Mouse (Mus musculus): Measurements from ENCODE around the gene Olfml3.

Olfml3 gene

DNA sequence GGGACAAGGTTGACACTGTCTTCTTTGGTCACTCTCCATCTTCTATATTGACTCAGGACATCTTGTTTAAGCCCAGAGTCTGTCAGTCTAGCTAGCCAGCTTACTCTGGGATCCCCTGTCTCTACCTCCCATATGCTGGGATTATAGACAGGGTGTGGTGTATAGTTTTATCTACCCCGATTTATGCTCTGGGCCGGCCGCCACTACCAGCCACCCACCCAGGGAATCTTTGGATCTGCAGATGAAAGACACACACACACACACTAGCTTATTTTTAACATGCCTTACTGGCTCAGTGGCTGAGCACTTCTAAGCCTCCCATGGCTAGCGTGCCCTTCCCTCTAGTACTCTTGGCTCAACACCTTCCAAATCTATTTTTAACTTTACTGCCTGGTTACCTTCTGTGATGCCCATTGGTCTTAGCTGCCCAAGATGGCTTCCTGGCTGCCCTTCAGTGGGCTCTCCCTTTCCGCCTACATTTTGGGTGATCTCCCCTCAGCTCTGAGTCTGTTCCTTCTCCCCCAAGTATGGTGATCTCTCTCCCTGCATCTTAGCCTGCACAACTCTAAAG lies 28.2 kb downstream of the Olfml3 start:
- no peak for DNase-seq (ENCODE audit: low read depth, low spot score)

DNA sequence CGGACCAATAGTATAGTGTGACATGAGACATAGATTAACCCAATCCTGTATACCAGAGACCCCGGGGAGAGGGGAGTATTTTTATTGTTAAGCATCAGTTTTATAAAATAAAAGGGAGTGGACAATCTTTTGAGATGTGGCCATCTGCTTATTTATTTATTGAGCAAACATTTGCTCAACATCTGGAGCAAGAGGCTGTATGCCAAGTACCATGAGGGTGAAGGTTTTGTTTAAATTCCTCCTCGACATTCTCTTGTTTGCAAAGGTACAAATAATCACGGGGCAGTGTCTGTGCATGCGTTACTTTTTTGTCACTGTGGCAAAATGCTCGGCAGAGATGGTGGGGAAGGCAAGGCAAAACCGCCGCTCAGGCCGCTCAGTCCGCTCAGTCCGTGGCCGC lies 32.4 kb downstream of the Olfml3 start:
- no peak for DNase-seq (ENCODE audit: low read depth, low spot score)

DNA sequence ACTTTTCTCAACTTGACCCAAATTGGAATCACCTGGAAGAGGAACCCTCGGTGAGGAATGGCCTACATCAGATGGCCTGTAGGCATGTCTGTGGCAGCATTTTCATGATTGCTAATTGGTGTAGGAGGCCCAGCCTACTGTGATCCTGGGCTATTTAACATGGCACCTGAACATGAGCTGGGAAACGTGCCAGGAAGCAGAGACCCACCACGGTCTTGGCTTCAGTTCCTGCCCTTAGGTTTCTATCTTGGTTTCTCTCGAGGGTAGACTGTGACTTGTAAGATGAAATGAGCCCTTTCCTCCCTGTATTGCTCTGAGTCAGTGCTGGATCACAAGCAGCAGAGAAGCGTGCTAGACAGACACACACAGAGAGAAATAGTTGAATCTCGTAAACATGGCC lies 33.1 kb downstream of the Olfml3 start:
- no peak for DNase-seq (ENCODE audit: low read depth, low spot score)

DNA sequence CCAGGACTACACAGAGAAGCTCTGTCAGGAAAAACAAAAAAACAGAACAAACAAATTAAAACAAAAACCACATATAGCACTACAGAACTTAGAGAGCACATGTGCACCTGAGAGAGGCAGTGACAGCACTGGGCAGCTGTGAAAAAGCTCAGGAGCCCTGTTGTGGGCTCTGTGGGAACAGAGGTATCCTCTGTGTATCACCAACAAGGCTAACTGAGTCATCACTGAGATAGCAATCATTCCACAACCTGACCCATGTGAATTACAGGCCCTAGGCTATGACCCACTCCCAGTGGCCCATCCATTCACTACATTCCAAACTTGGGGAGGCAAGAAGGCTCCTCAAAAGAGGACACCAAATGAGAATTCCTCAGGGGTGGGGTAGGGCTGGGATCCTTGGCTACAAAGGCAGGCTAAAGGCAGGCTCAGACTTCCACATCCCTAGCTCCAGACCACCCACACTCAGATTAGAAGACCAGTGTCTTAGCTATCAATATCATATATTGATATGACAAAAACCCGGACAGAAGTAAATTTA lies 41.3 kb downstream of the Olfml3 start:
- DNase-seq (ENCODE audit: low read depth, low spot score): no peak

DNA sequence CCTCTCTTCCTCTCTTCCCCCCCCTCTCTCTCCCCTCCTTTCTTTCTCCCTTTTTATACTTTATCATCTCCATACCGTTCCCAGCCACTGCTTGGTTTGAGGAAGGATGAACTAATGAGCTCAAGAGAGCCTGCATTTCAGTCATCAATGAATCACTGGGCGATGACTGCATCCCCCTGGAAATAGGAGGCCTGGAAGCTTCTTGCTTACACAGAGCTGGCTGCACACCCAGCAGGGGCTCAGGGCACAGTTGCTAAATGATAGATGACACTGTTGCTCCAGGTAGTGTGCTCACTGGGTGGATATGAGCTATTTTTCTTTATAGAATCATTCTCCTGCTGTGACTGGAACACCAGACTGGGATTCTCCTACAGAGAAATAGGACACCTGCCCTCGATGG lies 42.2 kb downstream of the Olfml3 start:
- no peak for DNase-seq (ENCODE audit: low read depth, low spot score)

DNA sequence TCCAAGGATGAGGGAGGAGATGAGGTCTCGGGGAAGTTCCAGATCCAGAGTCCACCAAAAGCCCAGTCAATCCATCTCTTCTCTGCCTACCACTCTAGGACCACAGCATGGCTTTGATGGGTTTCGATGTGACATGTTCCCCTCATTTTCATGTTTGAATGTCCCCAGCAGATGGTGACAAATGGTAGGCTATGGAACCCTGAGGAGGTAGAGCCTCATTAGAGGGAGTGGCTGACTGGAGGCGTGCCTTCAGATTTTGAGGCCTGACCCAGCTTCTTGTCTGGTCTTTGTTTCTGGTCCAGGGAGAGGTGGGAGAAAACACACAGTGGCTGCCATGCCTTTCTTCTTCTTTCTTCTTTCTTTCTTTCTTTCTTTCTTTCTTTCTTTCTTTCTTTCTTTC lies 47.3 kb downstream of the Olfml3 start:
- DNase-seq (ENCODE audit: low read depth, low spot score): peak; percentile 33

DNA sequence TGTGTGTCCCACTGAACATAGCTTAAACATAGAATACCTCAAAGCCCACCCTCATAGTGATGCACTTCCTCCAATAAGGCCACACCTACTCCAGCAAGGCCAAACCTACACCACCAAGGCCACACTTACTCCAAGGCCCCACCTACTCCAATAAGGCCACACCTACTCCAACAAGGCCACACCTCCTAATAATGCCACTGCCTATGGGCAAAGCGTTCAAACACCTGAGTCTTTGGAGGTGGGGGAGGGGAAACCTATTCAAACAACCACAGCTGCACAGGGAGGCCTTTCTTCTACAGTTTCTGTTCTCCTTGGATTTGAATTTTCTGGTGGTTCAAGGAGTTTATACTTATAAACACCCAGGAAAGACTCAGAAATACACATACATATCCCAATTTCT lies 48.8 kb downstream of the Olfml3 start:
- no peak for DNase-seq (ENCODE audit: low read depth, low spot score)

DNA sequence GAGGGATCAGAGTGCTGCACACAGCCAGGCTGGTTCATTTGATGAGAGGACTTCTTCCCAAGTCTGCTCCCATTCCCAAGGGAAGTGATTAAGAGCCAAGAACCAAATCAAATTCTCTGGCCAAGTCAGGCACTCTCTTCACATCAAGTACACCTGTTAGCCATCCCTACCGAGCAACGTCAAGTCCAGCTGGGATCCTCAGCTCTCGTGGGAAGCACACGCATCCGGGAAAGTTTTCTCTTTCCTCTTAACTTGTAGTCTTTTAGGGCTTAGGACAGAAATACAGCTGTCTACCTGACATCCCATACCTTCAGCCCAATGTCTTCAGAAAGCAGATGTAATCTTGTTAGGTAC lies 53.9 kb downstream of the Olfml3 start:
- DNase-seq (ENCODE audit: low read depth, low spot score): no peak

DNA sequence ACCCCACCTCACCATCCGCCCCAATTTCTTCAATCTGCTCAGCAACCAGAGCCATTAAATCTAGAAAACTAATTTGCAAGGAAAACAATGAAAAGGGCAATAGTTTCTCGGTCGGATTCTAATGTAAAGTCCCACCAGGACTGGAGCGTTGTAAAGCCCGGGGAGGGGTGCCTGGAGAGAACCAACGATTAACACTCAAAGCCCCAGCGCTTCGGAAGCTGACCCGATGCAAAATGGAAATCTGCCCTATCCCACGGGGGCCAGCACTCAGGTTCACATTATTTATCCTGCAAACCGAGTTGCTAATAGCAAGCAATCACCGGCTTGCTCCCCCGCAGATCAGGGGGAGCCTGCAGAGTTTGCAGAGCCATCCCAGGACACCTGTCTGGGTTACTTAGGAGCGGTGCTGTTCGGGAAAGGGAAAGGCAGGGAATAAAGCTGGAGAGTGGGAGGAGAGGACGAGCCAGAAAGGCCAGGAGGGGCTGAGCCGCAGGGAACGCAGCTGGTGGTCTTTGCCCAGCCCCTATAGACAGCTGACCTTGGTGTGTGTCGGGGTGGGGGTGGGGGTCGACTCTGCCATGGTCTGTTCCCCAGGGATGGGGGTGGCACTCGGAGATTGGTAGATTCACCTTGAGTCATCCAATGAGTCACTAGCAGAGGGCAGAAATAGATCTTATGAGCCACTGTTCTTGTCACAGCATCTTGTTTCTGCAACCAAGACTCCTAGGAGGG lies 54.4 kb downstream of the Olfml3 start:
- DNase-seq (ENCODE audit: low read depth, low spot score): no peak

DNA sequence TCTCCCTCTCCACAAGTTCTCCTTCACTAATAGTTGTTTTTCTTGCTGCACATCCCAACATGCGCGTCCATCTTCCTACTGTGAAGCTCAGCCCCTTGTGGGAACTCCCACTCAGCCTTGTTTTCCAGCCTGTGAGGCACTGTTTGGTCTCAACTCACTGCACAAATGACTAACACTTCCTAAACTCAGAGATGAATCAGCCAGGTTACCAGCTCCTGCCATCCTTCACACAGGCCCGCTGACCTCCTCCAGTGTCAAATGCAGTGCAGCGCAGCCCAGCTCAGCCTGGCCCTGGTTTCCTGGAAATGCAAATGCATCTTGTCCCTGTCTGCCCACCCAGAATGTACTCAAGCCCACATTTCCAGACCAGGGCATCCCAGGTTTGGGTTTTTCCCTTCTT lies 55.3 kb downstream of the Olfml3 start:
- no peak for DNase-seq (ENCODE audit: low read depth, low spot score)

DNA sequence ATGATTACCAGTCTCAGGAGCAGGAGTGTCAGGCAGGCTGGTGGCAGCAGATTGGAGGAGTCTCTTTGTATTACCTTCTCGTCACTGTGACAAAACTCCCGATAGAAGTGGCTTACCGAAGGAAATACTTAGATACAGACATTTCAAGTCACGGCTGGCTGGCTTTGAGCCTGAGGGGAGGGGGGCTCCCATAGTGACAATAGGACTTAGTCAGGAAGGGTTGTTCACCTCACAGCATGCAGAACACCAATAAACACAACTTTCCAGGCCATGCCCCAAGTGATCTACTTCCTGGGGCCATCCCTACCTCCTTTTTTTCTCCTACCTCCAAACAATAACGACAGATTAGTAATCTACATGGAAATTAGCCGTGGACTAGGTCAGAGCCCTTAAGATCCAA lies 59.0 kb downstream of the Olfml3 start:
- DNase-seq (ENCODE audit: low read depth, low spot score): no peak

DNA sequence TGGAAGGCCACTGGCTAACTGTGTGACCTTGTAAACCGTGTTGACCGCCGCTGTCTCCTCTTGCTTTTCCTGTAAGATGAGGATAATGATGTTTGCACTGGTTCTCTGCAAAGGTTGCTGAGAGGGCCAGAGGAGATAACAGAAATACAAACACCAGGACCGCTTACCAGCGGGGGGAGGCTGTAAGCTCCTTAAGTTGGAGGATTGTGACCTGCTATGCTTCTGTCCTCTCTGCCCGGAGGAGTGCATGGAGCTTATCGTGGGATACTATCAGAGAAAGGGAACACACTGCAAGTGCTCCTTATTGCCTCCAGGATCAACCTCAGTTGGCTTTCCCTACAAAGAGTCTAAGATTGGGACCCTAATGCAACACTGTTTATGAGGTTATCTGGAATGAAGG lies 65.1 kb downstream of the Olfml3 start:
- DNase-seq (ENCODE audit: low read depth, low spot score): no peak
